Mouse (Mus musculus) spleen, postnatal 14 days (tissue): ENCODE results near the gene Fam83f.
A peak's percentile ranks its signal among the peaks of the same experiment; 100 is the strongest.

Source experiments
- DNase-seq, 2 experiments: peaks; one replicate each; pipeline ENCODE4 v3.0.0; 2021 to 2022; ENCODE audit warnings: low spot score in 2 of 2

Gene Fam83f

DNA sequence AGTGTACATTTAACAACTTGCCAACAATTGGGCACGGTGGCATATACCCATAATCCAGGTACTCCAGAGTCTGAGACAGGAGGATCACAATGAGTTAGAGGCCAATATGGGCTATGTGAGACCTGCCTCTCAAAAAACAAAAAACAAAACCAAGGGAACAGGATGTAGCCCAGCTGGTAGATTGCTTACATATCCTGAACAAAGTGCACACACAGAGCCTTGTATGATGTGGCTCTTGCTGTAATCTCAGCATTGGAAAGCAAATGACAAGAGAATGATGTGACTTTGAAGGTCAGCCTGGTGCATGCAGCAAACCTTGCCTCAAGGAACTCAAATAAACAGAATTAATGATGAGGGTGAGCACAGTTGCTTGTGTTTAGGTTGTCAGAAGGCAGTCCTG is 70.2 kb downstream of the Fam83f start:
- no peak for DNase-seq

DNA sequence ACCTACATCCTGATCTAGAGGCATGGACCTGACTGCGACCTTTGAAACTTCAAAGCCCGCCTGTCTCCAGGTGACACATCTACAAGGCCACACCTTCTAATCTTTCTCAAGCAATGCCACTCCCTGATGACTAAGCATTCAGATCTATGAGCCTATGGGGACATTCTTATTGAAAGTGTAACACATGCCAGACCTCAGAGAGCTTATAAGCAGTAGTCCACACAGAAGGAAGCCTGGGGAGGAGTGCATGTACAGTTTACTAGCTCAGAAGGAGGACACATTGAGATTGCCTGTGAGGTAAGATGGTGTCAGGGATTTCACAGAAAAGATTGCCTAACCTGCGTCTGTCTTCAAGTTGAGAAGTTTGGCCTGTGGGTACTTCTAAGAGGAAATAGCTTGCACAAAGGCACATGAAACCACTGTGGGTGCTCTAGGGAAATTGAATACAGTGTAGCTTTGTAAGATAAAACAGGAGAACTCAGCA is 71.4 kb downstream of the Fam83f start:
- no peak for DNase-seq

DNA sequence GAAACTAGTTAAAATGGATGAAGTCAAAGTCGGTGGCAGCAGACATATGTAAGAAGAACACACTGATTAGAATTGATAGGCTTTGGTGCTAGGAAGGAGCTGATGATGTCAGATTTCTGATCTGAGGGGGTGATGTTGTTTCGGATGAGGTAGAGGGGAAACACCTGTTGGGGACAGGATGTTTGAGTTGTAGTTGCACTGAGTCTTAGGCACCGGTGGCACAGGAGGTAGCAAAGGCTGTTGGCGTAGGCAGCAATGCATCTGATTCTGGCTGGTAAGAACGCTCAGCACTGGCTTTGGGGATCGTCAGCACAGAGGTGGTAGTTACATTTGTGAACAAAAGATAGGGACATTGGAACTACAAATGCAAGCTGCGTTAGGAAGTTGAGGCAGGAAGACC is 72.0 kb downstream of the Fam83f start:
- peak in 1 of 2 experiments; percentile 8 for DNase-seq

DNA sequence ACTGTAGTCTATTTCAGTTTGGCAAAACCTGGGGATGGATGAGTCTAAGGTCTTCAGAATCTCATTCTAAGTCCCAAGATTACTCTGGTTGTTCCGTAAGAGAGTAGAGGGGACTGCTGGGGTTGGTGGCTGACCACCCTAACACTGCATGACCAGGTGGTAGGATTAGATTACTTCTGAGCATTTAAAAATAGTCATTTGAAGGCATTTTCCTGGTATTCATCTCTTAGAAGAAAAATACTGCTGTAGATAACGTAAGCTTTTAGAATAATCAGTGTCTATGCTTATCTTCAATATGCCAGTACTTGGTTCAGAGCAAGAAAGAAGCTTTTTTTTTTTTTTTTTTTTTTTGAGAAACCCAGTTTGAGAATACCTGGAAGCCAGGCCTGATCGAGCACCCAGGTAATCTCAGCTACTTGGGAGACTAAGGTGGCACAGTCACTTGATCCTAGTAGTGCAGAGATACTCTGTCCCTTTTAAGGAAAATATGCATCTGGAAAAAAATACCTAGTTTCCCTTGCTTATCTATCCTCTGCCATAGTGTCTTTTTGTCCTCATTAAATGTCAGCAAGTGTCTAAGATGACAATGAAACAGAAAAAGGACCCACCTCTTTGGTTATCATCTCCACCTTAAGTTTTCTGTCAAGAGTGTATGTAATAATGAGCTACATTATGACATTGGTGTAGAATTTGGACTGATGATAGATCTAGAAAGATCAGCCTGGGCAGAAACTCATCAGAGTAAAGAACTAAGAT is 73.2 kb downstream of the Fam83f start:
- DNase-seq: no peak

DNA sequence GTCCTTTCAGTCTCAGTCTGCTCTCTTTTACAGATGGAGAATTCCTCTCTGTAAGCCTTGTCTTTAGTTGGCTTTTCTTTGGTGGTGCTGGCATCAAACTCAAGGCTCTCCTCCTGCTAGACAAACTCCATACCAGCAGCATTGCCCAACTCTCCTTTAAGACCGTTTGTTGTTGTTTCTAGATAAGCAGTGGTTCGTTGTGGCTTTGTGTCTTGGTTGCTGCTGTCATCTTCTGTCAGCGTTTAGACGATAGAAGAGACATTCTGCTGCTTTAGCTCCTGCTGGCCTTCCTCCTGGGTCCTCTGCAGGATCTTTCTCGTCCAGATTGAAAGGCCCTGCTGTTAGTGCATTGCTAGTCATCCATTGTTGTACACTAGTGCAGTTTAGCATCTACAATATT is 77.3 kb downstream of the Fam83f start:
- no peak for DNase-seq
